Mouse (Mus musculus): ENCODE data around the gene Gm44579.

Gm44579 gene

DNA sequence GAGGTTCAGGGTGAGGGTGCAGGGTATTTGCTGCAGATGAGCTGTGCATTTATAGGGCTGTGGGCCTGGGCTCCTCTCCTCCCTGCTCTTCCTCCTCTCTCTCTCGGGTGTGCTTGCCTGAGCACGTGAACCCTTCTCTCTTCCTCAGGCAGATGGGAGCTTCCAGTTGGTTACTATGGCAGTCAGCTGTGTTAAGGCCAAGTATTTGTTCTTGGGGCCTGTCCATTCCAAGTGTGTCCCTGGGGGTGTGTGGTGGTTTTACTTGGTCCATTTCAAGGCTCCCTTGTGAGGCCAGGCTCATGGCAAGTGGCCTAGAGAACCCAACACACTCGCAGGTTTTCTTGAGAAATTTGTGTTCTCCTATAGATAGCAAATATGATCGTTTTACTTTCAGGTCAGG, at the start of gene Gm44579, which contains the start of gene Olfr287:
TSS of gene Gm44579 (minus strand) at position 101 of the 400 bp plus-strand sequence.
TSS of gene Olfr287 (minus strand) at position 180 of the 400 bp plus-strand sequence.
- no peak for DNase-seq (ENCODE audit: extremely low read depth, low read depth, low spot score)

DNA sequence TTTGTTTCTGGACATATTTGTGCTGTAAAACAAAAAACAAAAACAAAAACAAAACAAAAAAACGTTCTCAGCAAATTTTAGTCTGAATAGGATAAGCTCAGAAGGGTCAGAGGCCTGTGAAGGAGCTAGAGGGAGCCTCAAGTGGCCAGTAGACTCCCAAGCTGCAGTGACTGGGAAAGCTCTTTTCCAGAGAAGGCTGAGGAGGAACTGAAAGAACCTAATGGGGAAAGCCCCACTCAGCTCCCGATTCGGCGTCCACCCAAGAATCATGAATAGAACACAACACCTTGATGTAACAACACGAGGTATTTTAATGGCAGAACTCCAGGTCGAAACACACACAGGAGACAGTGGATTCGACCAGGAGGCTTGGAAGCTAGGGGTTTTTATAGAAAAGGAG, 37.0 kb upstream of the Gm44579 start:
- no peak for DNase-seq (ENCODE audit: extremely low read depth, low read depth, low spot score)

DNA sequence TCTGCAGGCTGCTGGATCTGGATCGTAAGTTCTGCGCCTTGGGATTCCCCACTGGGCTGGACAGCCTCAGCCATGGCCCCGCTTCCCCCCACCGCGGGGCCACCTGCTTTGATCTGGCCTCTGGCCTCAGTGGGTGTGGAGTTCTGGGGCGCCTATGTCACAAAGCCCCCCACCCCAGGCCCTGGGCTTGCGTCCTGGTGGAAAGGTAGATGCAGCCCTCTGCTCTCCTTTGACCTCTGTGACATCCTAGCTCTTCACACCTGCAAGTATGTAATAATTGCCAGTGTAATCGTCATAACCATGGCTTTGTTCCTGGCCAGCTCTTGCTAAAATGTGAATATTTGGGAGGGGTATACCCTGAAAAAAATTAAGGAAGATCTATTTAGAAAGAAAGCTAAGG, 36.4 kb upstream of the Gm44579 start, which contains the start of gene H1fnt:
TSS of gene H1fnt (minus strand) at position 101 of the 400 bp plus-strand sequence.
- DNase-seq (ENCODE audit: extremely low read depth, low read depth, low spot score), result no peak

DNA sequence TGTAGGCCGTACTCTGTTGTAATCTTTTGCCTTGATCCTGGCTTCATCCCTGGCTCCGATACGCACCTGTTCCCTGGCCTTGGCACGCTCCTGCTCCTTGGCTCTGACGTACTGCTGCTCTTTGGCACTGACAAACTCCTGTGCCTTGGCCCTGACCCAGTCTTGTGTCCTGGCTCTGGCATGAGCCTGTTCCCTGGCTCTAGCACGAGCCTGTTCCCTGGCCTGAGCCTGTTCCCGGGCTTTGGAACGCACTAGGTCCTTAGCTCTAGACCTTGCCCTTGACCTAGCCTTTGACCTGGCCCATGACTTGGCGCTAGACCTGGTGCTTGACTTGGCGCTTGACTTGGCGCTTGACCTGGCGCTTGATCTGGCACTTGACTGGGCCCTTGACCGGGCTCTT, 35.5 kb upstream of the Gm44579 start:
- DNase-seq (ENCODE audit: extremely low read depth, low read depth, low spot score), result peak; percentile 68

DNA sequence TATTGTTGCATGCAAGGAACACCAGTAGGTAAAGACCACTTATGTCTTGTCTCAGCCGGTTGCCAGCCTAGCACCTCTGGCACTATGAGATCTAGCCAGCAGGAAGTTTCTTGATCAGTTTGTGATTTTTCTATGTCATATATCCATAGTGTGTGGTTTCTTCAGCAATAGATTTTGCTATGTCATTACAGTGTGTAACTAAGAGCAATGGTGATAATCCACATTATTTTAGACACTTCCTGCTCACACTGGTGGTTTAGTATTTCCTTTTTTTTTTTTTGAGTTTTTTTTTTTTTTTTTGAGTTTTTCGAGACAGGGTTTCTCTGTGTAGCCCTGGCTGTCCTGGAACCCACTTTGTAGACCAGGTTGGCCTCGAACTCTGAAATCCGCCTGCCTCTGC, 14.7 kb upstream of the Gm44579 start:
- no peak for DNase-seq (ENCODE audit: extremely low read depth, low read depth, low spot score)

DNA sequence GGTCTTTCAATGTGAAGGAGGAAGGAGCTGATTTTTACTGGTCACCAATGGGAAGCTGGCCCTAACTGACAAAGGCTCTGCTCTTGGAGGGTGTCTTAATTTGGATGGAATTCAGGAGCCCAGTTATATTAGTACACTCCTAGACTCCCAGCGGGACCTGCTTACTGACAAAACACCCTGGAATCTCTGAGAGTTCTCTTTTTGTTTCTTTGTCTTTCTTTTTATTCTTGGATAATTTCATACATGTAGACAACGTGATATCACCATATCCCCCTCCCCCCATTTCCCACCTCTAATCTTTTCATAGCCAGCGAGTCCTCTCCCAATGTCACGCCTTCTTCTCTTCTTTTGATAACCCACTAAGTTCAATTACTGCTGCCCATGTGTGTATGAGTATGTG, 13.6 kb upstream of the Gm44579 start, which contains the start of gene Olfr286:
TSS of gene Olfr286 (minus strand) at position 101 of the 400 bp plus-strand sequence.
- no peak for DNase-seq (ENCODE audit: extremely low read depth, low read depth, low spot score)

DNA sequence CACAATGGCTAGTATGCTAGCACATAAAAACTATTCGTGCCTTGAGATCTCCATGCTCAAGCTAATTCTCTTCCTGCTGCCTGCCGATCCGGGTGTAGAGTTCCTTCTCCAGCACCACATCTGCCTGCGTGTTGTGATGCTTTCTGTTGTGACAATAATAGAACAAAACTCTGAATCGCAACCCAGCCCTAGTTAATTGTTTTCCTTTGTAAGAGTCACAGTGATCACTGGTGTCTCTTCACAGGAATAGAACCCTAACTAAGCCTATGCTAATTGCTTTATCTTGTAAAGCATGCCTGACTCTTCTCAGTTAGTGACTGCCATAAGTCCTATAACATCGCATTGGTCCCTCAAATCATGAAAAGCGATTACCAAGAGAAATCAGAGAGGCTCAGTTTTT, 5.3 kb upstream of the Gm44579 start:
- DNase-seq (ENCODE audit: extremely low read depth, low read depth, low spot score), result no peak

DNA sequence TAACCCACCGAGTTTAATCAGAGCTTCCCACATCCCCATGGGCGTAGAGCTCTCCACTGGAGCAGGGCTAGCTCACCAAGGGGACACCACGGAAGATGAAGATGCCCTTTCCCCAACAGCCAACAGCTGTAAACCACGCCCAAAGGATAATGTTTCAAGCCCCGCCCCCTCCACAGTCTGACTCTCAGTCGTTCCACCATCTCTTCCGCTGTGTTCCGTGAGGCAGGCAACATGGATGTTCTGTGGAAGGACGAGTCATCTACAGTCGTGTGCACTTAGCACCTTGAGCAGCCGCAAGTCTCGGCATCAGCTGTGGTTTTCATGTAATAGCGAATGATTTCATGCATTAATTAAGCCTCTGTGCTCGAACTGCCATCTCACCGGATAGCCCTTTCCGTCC, 4.8 kb upstream of the Gm44579 start:
- no peak for DNase-seq (ENCODE audit: extremely low read depth, low read depth, low spot score)

DNA sequence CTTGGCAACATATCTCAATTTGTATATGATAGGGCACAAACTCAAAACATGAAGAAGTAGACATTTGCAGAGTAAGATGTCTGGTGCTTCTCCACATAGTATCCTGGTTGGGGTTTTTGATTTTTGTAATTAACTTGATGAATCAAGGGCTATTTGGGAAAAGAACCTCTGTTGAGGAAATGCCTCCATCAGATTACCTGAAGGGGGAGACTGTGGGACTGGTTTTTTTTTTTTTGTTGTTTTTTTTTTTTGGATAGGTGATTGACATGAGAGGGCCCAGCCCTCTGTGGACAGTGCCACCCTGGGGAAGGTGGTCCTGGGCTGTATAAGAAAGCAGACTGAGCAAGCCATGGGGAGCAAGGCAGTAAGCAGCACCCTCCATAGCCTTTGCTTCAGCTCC, 1.6 kb upstream of the Gm44579 start:
- DNase-seq (ENCODE audit: extremely low read depth, low read depth, low spot score), result no peak

DNA sequence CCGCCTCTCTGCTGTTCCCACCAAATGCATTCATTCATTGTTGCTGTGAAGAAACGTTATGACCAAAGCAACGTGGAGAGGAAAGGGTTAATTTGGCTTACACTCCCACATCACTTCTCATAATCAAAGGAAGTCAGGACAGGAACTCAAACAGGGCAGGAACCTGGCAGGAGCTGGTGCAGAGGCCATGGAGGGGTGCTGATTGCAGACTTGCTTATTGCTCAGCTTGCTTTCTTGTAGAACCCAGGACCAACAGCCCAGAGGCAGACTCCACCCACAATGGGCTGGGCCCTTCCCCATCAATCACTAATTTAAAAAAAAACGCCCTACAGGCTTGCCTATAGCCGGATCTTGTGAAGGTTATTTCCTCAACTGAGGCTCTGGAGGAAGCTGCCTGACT, 6.6 kb downstream of the Gm44579 start:
- DNase-seq (ENCODE audit: extremely low read depth, low read depth, low spot score), result no peak

DNA sequence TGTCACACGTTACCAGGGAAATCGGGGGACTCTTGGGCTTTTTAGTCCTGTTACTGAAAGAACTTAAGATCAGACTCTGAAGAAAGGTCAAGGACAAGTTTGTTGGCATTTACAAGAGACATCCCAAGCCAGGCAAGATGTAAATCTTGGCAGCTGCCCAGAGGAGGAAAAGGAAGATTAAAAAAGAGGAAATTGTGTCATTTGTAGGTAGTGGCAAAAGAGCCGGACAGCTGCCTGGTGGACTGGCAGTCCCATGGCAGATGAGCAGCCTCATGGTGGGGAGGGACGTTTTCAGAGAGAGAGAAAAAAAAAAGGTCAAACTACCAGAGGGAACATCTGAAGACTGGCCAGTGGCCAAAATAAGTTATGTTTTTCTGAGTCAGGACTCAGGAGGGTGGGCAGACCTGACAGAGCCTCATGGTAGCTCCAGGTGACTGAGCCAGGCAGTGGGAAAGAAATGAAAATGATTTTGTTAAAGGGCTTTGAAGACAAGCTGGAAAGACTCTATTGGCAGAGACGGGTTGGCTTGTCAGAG, 7.4 kb downstream of the Gm44579 start:
- no peak for DNase-seq (ENCODE audit: extremely low read depth, low read depth, low spot score)

DNA sequence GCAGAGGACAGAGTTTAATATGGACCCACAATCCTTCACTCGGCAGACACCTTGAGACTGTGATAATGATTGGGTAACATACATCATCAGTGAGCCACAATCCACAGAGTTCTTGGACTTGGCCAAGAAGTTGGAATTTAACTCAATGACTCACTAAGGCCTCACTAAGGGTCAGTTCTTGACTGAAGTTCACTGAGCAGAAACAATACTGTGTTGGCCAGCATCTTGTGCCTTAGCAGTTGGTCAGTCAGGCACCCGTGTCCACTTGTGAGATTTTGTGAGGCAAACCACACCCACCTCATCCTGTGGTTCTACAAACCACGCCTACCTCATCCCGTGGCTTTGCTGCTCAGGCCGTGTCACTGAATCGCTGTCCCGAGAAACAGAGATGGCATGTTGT, 11.1 kb downstream of the Gm44579 start:
- DNase-seq (ENCODE audit: extremely low read depth, low read depth, low spot score), result no peak

DNA sequence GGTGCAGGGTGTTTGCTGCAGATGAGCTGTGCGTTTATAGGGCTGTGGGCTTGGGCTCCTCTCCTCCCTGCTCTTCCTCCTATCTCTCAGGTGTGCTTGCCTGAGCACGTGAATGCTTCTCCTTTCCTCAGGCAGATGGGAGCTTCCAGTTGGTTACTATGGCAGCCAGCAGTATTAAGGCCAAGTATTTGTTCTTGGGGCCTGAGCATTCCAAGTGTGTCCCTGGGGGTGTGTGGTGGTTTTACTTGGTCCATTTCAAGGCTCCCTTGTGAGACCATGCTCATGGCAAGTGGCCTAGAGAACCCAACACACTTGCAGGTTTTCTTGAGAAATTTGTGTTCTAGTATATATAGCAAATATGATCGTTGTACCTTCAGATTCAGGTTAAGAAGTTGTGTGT, 25.3 kb downstream of the Gm44579 start, which contains the start of gene Olfr288:
TSS of gene Olfr288 (minus strand) at position 101 of the 400 bp plus-strand sequence.
- DNase-seq (ENCODE audit: extremely low read depth, low read depth, low spot score), result no peak

DNA sequence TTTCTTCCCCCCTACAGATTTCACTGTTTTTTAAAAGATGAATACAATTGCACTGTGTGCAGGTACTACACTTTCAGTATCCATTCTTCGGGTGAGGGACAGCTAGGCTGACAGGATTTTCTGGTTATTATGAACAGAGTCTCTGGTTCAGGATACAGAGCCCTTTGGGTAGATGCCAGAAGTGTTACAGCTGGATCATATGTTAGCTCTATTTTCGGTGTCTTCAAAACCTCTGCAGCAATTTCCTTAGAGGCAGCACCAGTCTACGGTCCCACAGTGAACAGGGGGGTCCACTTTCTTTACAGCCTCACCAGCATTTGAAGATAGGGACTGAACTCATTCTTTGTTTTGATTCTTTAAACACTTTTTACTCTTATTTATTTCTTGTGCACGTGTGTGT, 36.3 kb downstream of the Gm44579 start:
- DNase-seq (ENCODE audit: extremely low read depth, low read depth, low spot score), result no peak

DNA sequence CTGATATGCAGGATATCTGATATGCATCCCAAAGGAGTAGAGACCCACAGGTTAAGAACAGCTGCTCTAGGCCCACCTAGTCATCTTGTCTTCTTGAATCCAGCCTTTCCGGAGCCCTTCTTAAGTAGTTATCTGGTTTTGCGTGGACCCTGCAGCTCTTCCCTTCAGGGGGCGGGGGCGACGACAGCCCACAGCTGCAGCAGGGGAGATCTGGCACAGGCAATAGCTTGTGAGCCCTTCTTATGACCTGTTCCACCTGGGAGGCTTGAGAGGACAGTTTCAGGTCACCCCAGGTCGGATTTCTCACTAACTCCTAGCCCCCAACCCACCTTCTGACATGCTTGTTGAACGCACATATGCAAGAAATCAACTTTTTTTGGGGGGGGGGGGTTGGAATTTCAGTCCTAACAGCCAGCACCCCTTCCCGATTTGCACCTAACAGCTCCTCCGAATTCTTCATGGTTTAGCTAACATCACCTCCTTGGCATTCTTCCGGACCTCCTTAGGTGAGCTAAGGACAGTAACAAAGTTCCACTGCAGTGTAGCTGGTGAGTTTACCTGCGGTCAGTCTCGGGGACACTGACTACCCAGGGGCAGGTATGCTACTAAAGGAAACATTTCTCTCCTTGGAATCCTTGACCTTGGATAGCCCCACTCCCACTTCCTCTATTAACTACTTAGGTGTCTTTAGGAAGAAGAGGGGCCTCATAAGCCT, 38.8 kb downstream of the Gm44579 start:
- no peak for DNase-seq (ENCODE audit: extremely low read depth, low read depth, low spot score)

DNA sequence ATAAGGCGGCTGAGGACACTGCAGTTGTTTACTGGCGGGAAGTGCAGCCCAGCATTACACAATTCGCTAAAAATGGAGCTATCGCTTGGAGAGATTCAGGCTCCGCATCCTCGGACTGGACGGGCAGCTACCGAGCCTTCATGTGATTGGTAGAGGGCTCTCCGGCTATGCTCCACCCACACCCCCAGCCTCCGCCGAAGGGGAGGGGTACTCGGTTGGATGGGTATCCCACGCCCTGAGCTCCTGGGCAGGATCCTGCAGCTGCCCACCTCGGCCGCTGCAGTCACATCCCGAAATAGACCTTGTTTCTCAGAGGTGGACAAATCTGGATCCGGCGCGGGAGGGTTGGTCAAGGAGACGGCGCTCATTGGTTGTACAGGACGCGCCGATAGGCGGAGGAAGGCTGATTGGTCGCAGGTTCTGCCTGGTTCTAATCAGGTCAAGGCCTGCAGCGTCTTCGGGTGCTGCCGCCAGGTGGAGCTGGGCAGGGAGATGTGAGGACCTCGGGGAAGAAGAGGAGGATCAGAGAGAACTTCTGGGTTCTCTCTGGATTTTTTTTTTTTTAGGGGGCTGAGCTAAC, 39.6 kb downstream of the Gm44579 start:
- peak; percentile 25 for DNase-seq (ENCODE audit: extremely low read depth, low read depth, low spot score)

DNA sequence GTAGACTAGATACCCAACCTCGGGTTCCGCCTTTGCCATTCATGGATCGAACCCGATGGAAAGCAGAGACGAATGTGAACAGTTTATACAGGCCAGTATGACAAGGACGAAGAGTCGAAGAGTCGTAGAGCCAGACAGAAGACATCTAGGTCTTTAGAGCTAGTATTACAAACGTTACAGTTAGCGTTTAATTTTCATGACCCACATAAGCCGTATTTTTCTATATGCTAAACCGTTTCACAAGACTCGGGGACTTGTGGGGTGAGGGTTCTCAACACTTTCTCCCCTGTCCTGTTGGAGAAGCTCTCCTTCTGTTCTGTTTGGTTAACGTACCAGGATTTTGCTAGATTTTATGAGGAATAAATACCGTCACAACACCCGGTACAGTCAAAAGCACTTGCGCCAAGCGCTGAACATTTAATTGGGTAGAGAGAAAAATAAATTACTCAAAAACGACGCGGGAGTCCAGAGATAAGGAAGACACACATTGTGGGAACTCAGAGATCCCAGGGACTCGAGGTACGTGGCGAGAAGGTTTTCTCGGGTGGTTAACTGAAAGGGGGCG, 40.1 kb downstream of the Gm44579 start:
- DNase-seq (ENCODE audit: extremely low read depth, low read depth, low spot score), result no peak

DNA sequence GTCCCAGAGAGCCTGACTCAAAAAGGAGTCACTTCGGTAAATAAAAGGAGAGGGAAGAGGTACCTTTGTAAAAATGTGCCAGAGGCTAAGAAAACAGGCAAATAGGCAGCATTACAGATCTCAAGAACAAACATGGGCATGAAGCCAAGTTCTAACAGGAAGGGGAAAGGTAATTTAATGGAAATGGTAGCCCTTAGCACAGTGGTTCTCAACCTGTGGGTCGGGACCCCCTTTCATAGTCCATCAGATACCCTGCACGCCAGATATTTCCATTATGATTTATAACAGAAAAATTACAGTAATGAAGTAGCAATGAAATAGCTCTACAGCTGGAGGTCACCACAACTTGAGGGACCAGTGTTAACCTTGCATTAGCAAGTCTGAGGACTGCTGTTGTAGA, 43.5 kb downstream of the Gm44579 start:
- no peak for DNase-seq (ENCODE audit: extremely low read depth, low read depth, low spot score)

DNA sequence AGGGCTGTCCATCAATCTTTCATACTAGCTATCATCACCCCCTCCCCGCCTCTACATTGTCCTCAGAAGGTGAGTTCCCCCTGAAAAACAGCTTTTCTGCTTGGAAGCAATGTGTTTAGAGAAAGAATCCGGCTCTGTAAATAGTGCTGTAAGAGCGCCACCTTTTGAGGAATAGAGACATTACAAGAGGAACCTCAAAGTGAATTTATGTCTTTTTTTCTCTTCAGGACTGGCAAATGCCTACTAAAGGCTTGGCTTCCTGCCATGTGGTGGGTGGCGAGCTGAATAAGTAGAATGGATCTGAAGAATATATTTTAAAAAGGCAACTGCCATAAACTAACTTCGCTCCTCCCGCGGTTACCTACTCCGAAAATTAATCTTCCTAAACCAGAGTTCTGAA, 47.0 kb downstream of the Gm44579 start:
- DNase-seq (ENCODE audit: extremely low read depth, low read depth, low spot score), result no peak

DNA sequence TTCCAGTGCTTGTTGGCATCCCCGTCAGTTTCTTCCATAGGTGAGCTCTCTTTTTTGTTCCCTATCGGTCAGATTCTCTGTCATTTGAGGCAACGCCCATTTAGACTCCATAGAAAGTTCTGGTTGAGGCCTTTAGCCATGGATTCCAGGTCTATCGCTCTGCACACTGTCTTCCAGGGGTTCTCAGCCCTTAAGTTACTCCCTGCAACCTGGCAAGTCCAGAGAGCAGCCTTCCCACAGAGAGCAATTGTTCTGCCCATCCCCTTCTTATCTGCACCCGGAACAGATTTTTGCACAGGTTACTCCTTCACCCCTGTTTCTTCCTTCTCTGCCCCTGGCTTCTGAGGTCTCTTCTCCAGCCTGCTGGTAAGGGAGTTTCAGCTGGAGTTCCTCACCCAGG, 48.7 kb downstream of the Gm44579 start:
- no peak for DNase-seq (ENCODE audit: extremely low read depth, low read depth, low spot score)

DNA sequence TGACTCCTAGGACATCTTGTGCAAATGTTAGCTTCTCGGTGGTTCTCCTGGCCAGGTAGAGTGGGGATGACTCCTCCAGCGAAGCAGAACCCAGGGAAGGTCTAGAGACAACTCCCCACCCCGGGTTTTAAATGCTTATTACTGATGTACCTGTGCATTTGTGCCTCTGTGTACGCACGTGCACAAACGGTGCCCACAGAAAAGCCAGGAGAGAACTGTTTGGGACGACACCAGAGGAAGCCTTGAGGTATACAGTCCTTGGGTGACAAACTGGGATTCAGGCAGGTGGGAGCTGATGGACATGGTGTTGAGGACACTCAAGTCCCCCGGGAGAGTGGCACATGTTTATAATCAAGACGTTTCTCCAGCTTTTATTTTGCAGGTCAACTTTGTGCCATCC, 49.9 kb downstream of the Gm44579 start:
- no peak for DNase-seq (ENCODE audit: extremely low read depth, low read depth, low spot score)

DNA sequence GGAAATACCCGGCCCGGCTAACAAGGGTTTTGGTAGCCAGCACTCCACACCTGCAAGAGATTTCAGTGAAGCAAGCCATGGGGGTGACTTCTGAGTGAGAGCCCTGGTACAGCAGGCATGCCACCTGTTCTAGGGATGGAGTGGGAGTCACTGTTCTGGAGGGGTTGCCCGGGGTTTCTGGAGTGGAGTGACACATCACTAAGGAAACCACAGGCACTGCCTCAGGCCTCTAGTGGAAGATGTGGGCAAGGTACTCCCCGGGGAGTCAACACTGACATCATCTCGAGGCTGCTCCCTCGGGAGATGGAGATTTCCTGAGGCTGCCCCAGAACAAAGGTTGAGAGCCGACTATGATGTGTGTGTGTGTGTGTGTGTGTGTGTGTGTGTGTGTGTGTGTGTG, 50.4 kb downstream of the Gm44579 start:
- no peak for DNase-seq (ENCODE audit: extremely low read depth, low read depth, low spot score)
